Mouse (Mus musculus): ENCODE measurements around the gene Pgc. TPM values are rescaled to one million over a fixed set of nuclear protein-coding genes. Genes with fewer than 3 reads are reported as not detected.

Pgc gene
- polyA plus RNA-seq, 1 experiment, result 6.0 TPM

GRCm38 (mm10) chr17:47688608-47689575 is 37.8 kb upstream of the Pgc start, which contains the start of gene Frs3:
Gene Frs3 (plus strand): TSS chr17:47689030.
- no peaks in the 10 kb centered on the region for H3K36me3 ChIP-seq (ENCODE audit: control insufficient read depth, insufficient read depth, low read length)
- TF ChIP-seq POLR2A (IDR thresholded peaks at IDR 0.05; ENCODE audit: control insufficient read depth, extremely low read depth, insufficient read depth, low read length, poor library complexity) (no peak), CTCF (IDR thresholded peaks at IDR 0.05; ENCODE audit: borderline replicate concordance, control insufficient read depth, extremely low read depth, insufficient read depth, low read length, poor library complexity) (peak; percentile 29; the same call in 1 of the 2 replicates)
- no peaks in the 10 kb centered on the region for H3K27me3 ChIP-seq (ENCODE audit: control insufficient read depth, insufficient read depth, low read length)
- no peak within 1 kb of the TSS for H3K27ac ChIP-seq (ENCODE audit: control insufficient read depth, insufficient read depth, low read length)
- WGBS, result 3% methylated on average over 58 of the region's 58 CpGs
- peak; percentile 53 for DNase-seq
- peaks cover 17% of the 10 kb centered on the region for H3K4me1 ChIP-seq (replicated peaks; ENCODE audit: control insufficient read depth, insufficient read depth, low read length)
- H3K4me3 ChIP-seq (ENCODE audit: control insufficient read depth, insufficient read depth, low read length), result peak within 1 kb of the TSS; percentile 82

GRCm38 (mm10) chr17:47689894-47690293 is 36.7 kb upstream of the Pgc start:
- TF ChIP-seq POLR2A (IDR thresholded peaks at IDR 0.05; ENCODE audit: control insufficient read depth, extremely low read depth, insufficient read depth, low read length, poor library complexity) (no peak), CTCF (IDR thresholded peaks at IDR 0.05; ENCODE audit: borderline replicate concordance, control insufficient read depth, extremely low read depth, insufficient read depth, low read length, poor library complexity) (no peak)
- 89% methylated on average over 8 of the region's 8 CpGs for WGBS
- no peaks in the 10 kb centered on the region for H3K27me3 ChIP-seq (ENCODE audit: control insufficient read depth, insufficient read depth, low read length)

GRCm38 (mm10) chr17:47691650-47692049 is 35.0 kb upstream of the Pgc start:
- Histone ChIP-seq H3K27me3 (ENCODE audit: control insufficient read depth, insufficient read depth, low read length) (peaks cover 3% of the 10 kb centered on the region; the same call in 1 of the 2 replicates), H3K4me1 (replicated peaks; ENCODE audit: control insufficient read depth, insufficient read depth, low read length) (peaks cover 24% of the 10 kb centered on the region), H3K36me3 (ENCODE audit: control insufficient read depth, insufficient read depth, low read length) (no peaks in the 10 kb centered on the region), H3K4me3 (ENCODE audit: control insufficient read depth, insufficient read depth, low read length) (no peak overlapping the region), H3K27ac (ENCODE audit: control insufficient read depth, insufficient read depth, low read length) (no peak overlapping the region)
- no peak for DNase-seq
- 98% methylated on average over 3 of the region's 3 CpGs for WGBS
- TF ChIP-seq CTCF (IDR thresholded peaks at IDR 0.05; ENCODE audit: borderline replicate concordance, control insufficient read depth, extremely low read depth, insufficient read depth, low read length, poor library complexity) (no peak), POLR2A (IDR thresholded peaks at IDR 0.05; ENCODE audit: control insufficient read depth, extremely low read depth, insufficient read depth, low read length, poor library complexity) (no peak)

More at GRCm38 (mm10) chr17:47689894-47690293, 36.7 kb upstream of the Pgc start:
- Histone ChIP-seq H3K4me1 (replicated peaks; ENCODE audit: control insufficient read depth, insufficient read depth, low read length) (peaks cover 21% of the 10 kb centered on the region), H3K27ac (ENCODE audit: control insufficient read depth, insufficient read depth, low read length) (no peak overlapping the region), H3K4me3 (ENCODE audit: control insufficient read depth, insufficient read depth, low read length) (no peak overlapping the region), H3K36me3 (ENCODE audit: control insufficient read depth, insufficient read depth, low read length) (no peaks in the 10 kb centered on the region)
- DNase-seq, result no peak

GRCm38 (mm10) chr17:47693671-47694441 is 32.8 kb upstream of the Pgc start:
- 75% methylated on average over 13 of the region's 13 CpGs for WGBS
- peaks cover 12% of the 10 kb centered on the region for H3K4me1 ChIP-seq (replicated peaks; ENCODE audit: control insufficient read depth, insufficient read depth, low read length)
- TF ChIP-seq POLR2A (IDR thresholded peaks at IDR 0.05; ENCODE audit: control insufficient read depth, extremely low read depth, insufficient read depth, low read length, poor library complexity) (no peak), CTCF (IDR thresholded peaks at IDR 0.05; ENCODE audit: borderline replicate concordance, control insufficient read depth, extremely low read depth, insufficient read depth, low read length, poor library complexity) (no peak)
- H3K27me3 ChIP-seq (ENCODE audit: control insufficient read depth, insufficient read depth, low read length), result peaks cover 3% of the 10 kb centered on the region; the same call in 1 of the 2 replicates
- H3K4me3 ChIP-seq (ENCODE audit: control insufficient read depth, insufficient read depth, low read length), result peak overlapping the region; percentile 57
- no peak overlapping the region for H3K27ac ChIP-seq (ENCODE audit: control insufficient read depth, insufficient read depth, low read length)
- no peaks in the 10 kb centered on the region for H3K36me3 ChIP-seq (ENCODE audit: control insufficient read depth, insufficient read depth, low read length)
- DNase-seq, result no peak

- Histone ChIP-seq H3K4me3 (ENCODE audit: control insufficient read depth, insufficient read depth, low read length) (peak within 1 kb of the TSS; percentile 57), H3K27me3 (ENCODE audit: control insufficient read depth, insufficient read depth, low read length) (peaks cover 3% of the 10 kb centered on the region; the same call in 1 of the 2 replicates), H3K36me3 (ENCODE audit: control insufficient read depth, insufficient read depth, low read length) (no peaks in the 10 kb centered on the region), H3K27ac (ENCODE audit: control insufficient read depth, insufficient read depth, low read length) (no peak within 1 kb of the TSS), H3K4me1 (replicated peaks; ENCODE audit: control insufficient read depth, insufficient read depth, low read length) (peaks cover 8% of the 10 kb centered on the region)
- WGBS, result 4% methylated on average over 3 of the region's 3 CpGs
- DNase-seq, result no peak
- TF ChIP-seq POLR2A (IDR thresholded peaks at IDR 0.05; ENCODE audit: control insufficient read depth, extremely low read depth, insufficient read depth, low read length, poor library complexity) (no peak), CTCF (IDR thresholded peaks at IDR 0.05; ENCODE audit: borderline replicate concordance, control insufficient read depth, extremely low read depth, insufficient read depth, low read length, poor library complexity) (no peak)
Measured at GRCm38 (mm10) chr17:47694442-47694502, 32.4 kb upstream of the Pgc start, which contains the start of gene Gm21981. Gene Gm21981 (minus strand): TSS chr17:47694455.

- peak; percentile 47; the same call in 1 of the 2 replicates for TF ChIP-seq POLR2A (IDR thresholded peaks at IDR 0.05; ENCODE audit: control insufficient read depth, extremely low read depth, insufficient read depth, low read length, poor library complexity)
- TF ChIP-seq CTCF (IDR thresholded peaks at IDR 0.05; ENCODE audit: borderline replicate concordance, control insufficient read depth, extremely low read depth, insufficient read depth, low read length, poor library complexity), result peak; percentile 93
- Histone ChIP-seq H3K4me3 (ENCODE audit: control insufficient read depth, insufficient read depth, low read length) (peak within 1 kb of the TSS; percentile 57), H3K36me3 (ENCODE audit: control insufficient read depth, insufficient read depth, low read length) (no peaks in the 10 kb centered on the region), H3K27me3 (ENCODE audit: control insufficient read depth, insufficient read depth, low read length) (peaks cover 3% of the 10 kb centered on the region; the same call in 1 of the 2 replicates), H3K4me1 (replicated peaks; ENCODE audit: control insufficient read depth, insufficient read depth, low read length) (peaks cover 7% of the 10 kb centered on the region), H3K27ac (ENCODE audit: control insufficient read depth, insufficient read depth, low read length) (no peak within 1 kb of the TSS)
- under 1% methylated on average over 80 of the region's 82 CpGs for WGBS
- peak; percentile 96 for DNase-seq
Measured at GRCm38 (mm10) chr17:47694503-47695336, 31.9 kb upstream of the Pgc start, which contains the start of gene Prickle4. Gene Prickle4 (minus strand): TSS chr17:47694736.

Measured in thymus, adult 2 months (tissue).